Mouse (Mus musculus) olfactory bulb, adult 2 months (tissue): ENCODE results near the gene Sfxn2. TPM values are rescaled to one million over a fixed set of nuclear protein-coding genes. Genes with fewer than 3 reads are reported as not detected.

ENCODE experiments used
- H3K27ac ChIP-seq: fragments of 200-500 bp; 2 replicates; pipeline ENCODE4 v1.5.1; 2012; ENCODE audit warnings: low read depth, low read length; ENCODE audit not compliant: insufficient read depth
- H3K4me1 ChIP-seq: fragments of 200-500 bp; 2 replicates; pipeline ENCODE4 v1.6.1; 2012; ENCODE audit warnings: low read length; ENCODE audit not compliant: control insufficient read depth, insufficient read depth
- H3K4me3 ChIP-seq: fragments of 200-500 bp; 2 replicates; pipeline ENCODE4 v1.5.1; 2012; ENCODE audit warnings: mild to moderate bottlenecking, low read depth, low read length, moderate library complexity; ENCODE audit not compliant: insufficient read depth
- CTCF ChIP-seq: fragments of 200-500 bp; IDR thresholded peaks from 2 replicates; pipeline ENCODE4 v1.5.1; 2012; ENCODE audit warnings: low read depth, mild to moderate bottlenecking, low read length, moderate library complexity; ENCODE audit not compliant: insufficient read depth
- POLR2A ChIP-seq: fragments of 200-500 bp; IDR thresholded peaks from 2 replicates; pipeline ENCODE4 v1.6.1; 2012; ENCODE audit warnings: mild to moderate bottlenecking, low read depth, low read length, moderate library complexity; ENCODE audit not compliant: insufficient read depth
- WGBS: fragments of 180-500 bp; shearing (Covaris S2); methylation state at CpG from one replicate; pipeline ENCODE4 v1.1.7; 2018; 5-methylcytosine and 5-hydroxymethylcytosine counted together
- polyA plus RNA-seq: library from polyadenylated mRNA; stranded (reverse); fragments of >200 nt; gene quantifications from 2 replicates; pipeline ENCODE4 v1.2.4, GENCODE M21; 2012; ENCODE audit warnings: low replicate concordance; ENCODE audit not compliant: missing spikeins, insufficient read depth, insufficient read length

The Sfxn2 gene
- polyA plus RNA-seq: not detected in 2 replicates

- H3K4me3 ChIP-seq: peak within 1 kb of the TSS; percentile 58
- H3K4me1 ChIP-seq: peaks cover 2% of the 10 kb centered on the region; the same call in 1 of the 2 replicates
- H3K27ac ChIP-seq: peak within 1 kb of the TSS; percentile 32
- TF ChIP-seq POLR2A: peak; percentile 41
- TF ChIP-seq CTCF: peak; percentile 15; the same call in 1 of the 2 replicates
- under 1% methylated on average over 67 of the region's 67 CpGs for WGBS
Observed at GRCm38 (mm10) chr19:46572951-46573937, at the start of gene Sfxn2, which contains the start of gene Arl3. TSS of gene Sfxn2 (plus strand) at chr19:46573365. TSS of gene Arl3 (minus strand) at chr19:46573198.

GRCm38 (mm10) chr19:46523480-46524151, 49.5 kb upstream of the Sfxn2 start:
- WGBS: 11% methylated on average over 20 of the region's 20 CpGs
- H3K27ac ChIP-seq: peak overlapping the region; percentile 72
- peak overlapping the region; percentile 9 for H3K4me3 ChIP-seq
- peaks cover 48% of the 10 kb centered on the region for H3K4me1 ChIP-seq
- TF ChIP-seq CTCF: no peak
- TF ChIP-seq POLR2A: no peak

GRCm38 (mm10) chr19:46524152-46524544, 49.0 kb upstream of the Sfxn2 start:
- Histone ChIP-seq H3K4me1 (peaks cover 50% of the 10 kb centered on the region), H3K4me3 (peak overlapping the region; percentile 9), H3K27ac (peak overlapping the region; percentile 72)
- 16% methylated on average over 6 of the region's 6 CpGs for WGBS
- TF ChIP-seq CTCF (no peak), POLR2A (no peak)

GRCm38 (mm10) chr19:46524601-46525321, 48.4 kb upstream of the Sfxn2 start:
- peak overlapping the region; percentile 72 for H3K27ac ChIP-seq
- no peak for TF ChIP-seq POLR2A
- TF ChIP-seq CTCF: no peak
- WGBS: 27% methylated on average over 14 of the region's 14 CpGs
- no peak overlapping the region for H3K4me3 ChIP-seq
- H3K4me1 ChIP-seq: peaks cover 53% of the 10 kb centered on the region

GRCm38 (mm10) chr19:46525691-46526631, 47.2 kb upstream of the Sfxn2 start:
- Histone ChIP-seq H3K27ac (no peak overlapping the region), H3K4me3 (no peak overlapping the region), H3K4me1 (peaks cover 65% of the 10 kb centered on the region)
- 54% methylated on average over 10 of the region's 10 CpGs for WGBS
- TF ChIP-seq CTCF: no peak
- no peak for TF ChIP-seq POLR2A

GRCm38 (mm10) chr19:46527632-46528528, 45.3 kb upstream of the Sfxn2 start:
- peak overlapping the region; percentile 95 for H3K27ac ChIP-seq
- no peak for TF ChIP-seq POLR2A
- no peak for TF ChIP-seq CTCF
- peaks cover 79% of the 10 kb centered on the region for H3K4me1 ChIP-seq
- 19% methylated on average over 17 of the region's 17 CpGs for WGBS
- peak overlapping the region; percentile 35 for H3K4me3 ChIP-seq
